Mouse (Mus musculus) neural tube, embryonic 13.5 days (tissue): Measurements from ENCODE around the gene Ccnd3. TPM values are rescaled to one million over a fixed set of nuclear protein-coding genes. Genes with fewer than 3 reads are reported as not detected.

Source experiments
- ATAC-seq: fragments of 200-750 bp; cut with Nextera tagmentation; 2 replicates; pipeline ENCODE4 v1.8.0; 2017; ENCODE audit warnings: low read depth, mild to moderate bottlenecking, moderate TSS enrichment, moderate library complexity
- H3K27ac ChIP-seq: fragments of 300-500 bp; sonication (generic); replicated peaks from 2 replicates; pipeline ENCODE4 v1.5.1; 2015; ENCODE audit warnings: moderate library complexity, mild to moderate bottlenecking, inconsistent platforms
- H3K27me3 ChIP-seq: fragments of 300-500 bp; sonication (generic); 2 replicates; pipeline ENCODE4 v1.6.1; 2015; ENCODE audit warnings: mild to moderate bottlenecking, inconsistent platforms
- H3K36me3 ChIP-seq: fragments of 300-500 bp; sonication (generic); 2 replicates; pipeline ENCODE4 v1.6.1; 2015; ENCODE audit warnings: mild to moderate bottlenecking, inconsistent platforms
- H3K4me1 ChIP-seq: fragments of 300-500 bp; sonication (generic); replicated peaks from 2 replicates; pipeline ENCODE4 v1.6.1; 2015; ENCODE audit warnings: inconsistent platforms
- H3K4me2 ChIP-seq: fragments of 300-500 bp; sonication (generic); 2 replicates; pipeline ENCODE4 v1.6.1; 2015; ENCODE audit warnings: inconsistent platforms, mild to moderate bottlenecking, moderate library complexity
- H3K4me3 ChIP-seq: fragments of 300-500 bp; sonication (generic); 2 replicates; pipeline ENCODE4 v1.5.1; 2015; ENCODE audit warnings: mild to moderate bottlenecking, inconsistent platforms
- H3K9ac ChIP-seq: fragments of 300-500 bp; sonication (generic); 2 replicates; pipeline ENCODE4 v1.6.1; 2015; ENCODE audit warnings: moderate library complexity, mild to moderate bottlenecking, inconsistent platforms
- H3K9me3 ChIP-seq: fragments of 300-500 bp; sonication (generic); 2 replicates; pipeline ENCODE4 v1.6.1; 2016; ENCODE audit warnings: inconsistent platforms
- WGBS: fragments of 180-500 bp; shearing (Covaris S2); methylation state at CpG from one replicate; pipeline ENCODE4 v1.1.7; 2015; 5-methylcytosine and 5-hydroxymethylcytosine counted together
- polyA plus RNA-seq: library from polyadenylated mRNA; unstranded; fragments of >200 nt; fragmentation: Nextera tagmentation; extraction: Ambion mirVana; gene quantifications from 2 replicates; pipeline ENCODE4 v1.2.1, GENCODE M21; 2015

The Ccnd3 gene
- polyA plus RNA-seq, 1 experiment from 2014 or later = 78.5 TPM

- Histone ChIP-seq H3K27me3 (peaks cover 57% of the 10 kb centered on the region), H3K4me3 (peak overlapping the region; percentile 14), H3K9ac (0 out of 2 replicates have a peak overlapping the region, but pooled peaks have one; percentile 31), H3K4me2 (peak overlapping the region; percentile 35), H3K27ac (no peak overlapping the region), H3K4me1 (peaks cover 19% of the 10 kb centered on the region), H3K9me3 (no peaks in the 10 kb centered on the region), H3K36me3 (no peaks in the 10 kb centered on the region)
- 4% methylated on average over 34 of the region's 34 CpGs for WGBS
- no peak for ATAC-seq
Measured at GRCm38 (mm10) chr17:47468466-47468865, 36.4 kb upstream of the Ccnd3 start.

- WGBS = 83% methylated on average over 4 of the region's 4 CpGs
- Histone ChIP-seq H3K4me3 (no peak overlapping the region), H3K9me3 (no peaks in the 10 kb centered on the region), H3K9ac (no peak overlapping the region), H3K4me2 (no peak overlapping the region), H3K36me3 (no peaks in the 10 kb centered on the region), H3K27me3 (peaks cover 51% of the 10 kb centered on the region), H3K4me1 (peaks cover 19% of the 10 kb centered on the region), H3K27ac (no peak overlapping the region)
- ATAC-seq = no peak
Measured at GRCm38 (mm10) chr17:47469642-47470041, 35.2 kb upstream of the Ccnd3 start.

GRCm38 (mm10) chr17:47470121-47470520, 34.7 kb upstream of the Ccnd3 start:
- Histone ChIP-seq H3K4me1 (peaks cover 19% of the 10 kb centered on the region), H3K9me3 (no peaks in the 10 kb centered on the region), H3K9ac (no peak overlapping the region), H3K4me2 (no peak overlapping the region), H3K36me3 (no peaks in the 10 kb centered on the region), H3K4me3 (no peak overlapping the region), H3K27ac (no peak overlapping the region), H3K27me3 (peaks cover 46% of the 10 kb centered on the region)
- ATAC-seq = no peak
- 95% methylated on average over 4 of the region's 4 CpGs for WGBS

- H3K27ac ChIP-seq = no peak overlapping the region
- H3K9me3 ChIP-seq = no peaks in the 10 kb centered on the region
- no peak overlapping the region for H3K9ac ChIP-seq
- peaks cover 19% of the 10 kb centered on the region for H3K4me1 ChIP-seq
- no peaks in the 10 kb centered on the region for H3K36me3 ChIP-seq
- 67% methylated on average over 5 of the region's 5 CpGs for WGBS
- no peak overlapping the region for H3K4me2 ChIP-seq
- no peak for ATAC-seq
- peaks cover 42% of the 10 kb centered on the region for H3K27me3 ChIP-seq
- no peak overlapping the region for H3K4me3 ChIP-seq
Measured at GRCm38 (mm10) chr17:47470686-47471085, 34.2 kb upstream of the Ccnd3 start.

- no peak overlapping the region for H3K27ac ChIP-seq
- WGBS = 47% methylated on average over 15 of the region's 15 CpGs
- H3K36me3 ChIP-seq = no peaks in the 10 kb centered on the region
- peaks cover 25% of the 10 kb centered on the region for H3K27me3 ChIP-seq
- H3K9ac ChIP-seq = no peak overlapping the region
- peaks cover 18% of the 10 kb centered on the region for H3K4me1 ChIP-seq
- no peak overlapping the region for H3K4me2 ChIP-seq
- H3K4me3 ChIP-seq = no peak overlapping the region
- no peaks in the 10 kb centered on the region for H3K9me3 ChIP-seq
- ATAC-seq = no peak
Measured at GRCm38 (mm10) chr17:47472435-47473350, 32.2 kb upstream of the Ccnd3 start.

GRCm38 (mm10) chr17:47473434-47473974, 31.3 kb upstream of the Ccnd3 start:
- Histone ChIP-seq H3K4me1 (peaks cover 11% of the 10 kb centered on the region), H3K27me3 (peaks cover 17% of the 10 kb centered on the region), H3K36me3 (no peaks in the 10 kb centered on the region), H3K27ac (no peak overlapping the region), H3K9me3 (no peaks in the 10 kb centered on the region), H3K9ac (no peak overlapping the region), H3K4me2 (no peak overlapping the region), H3K4me3 (no peak overlapping the region)
- WGBS = 15% methylated on average over 8 of the region's 8 CpGs
- ATAC-seq = no peak

GRCm38 (mm10) chr17:47474250-47474649, 30.6 kb upstream of the Ccnd3 start:
- WGBS = 84% methylated on average over 4 of the region's 4 CpGs
- H3K4me1 ChIP-seq = peaks cover 10% of the 10 kb centered on the region
- no peak for ATAC-seq
- no peak overlapping the region for H3K4me2 ChIP-seq
- no peaks in the 10 kb centered on the region for H3K9me3 ChIP-seq
- H3K9ac ChIP-seq = no peak overlapping the region
- no peak overlapping the region for H3K27ac ChIP-seq
- no peaks in the 10 kb centered on the region for H3K36me3 ChIP-seq
- H3K4me3 ChIP-seq = no peak overlapping the region
- peaks cover 9% of the 10 kb centered on the region for H3K27me3 ChIP-seq

- Histone ChIP-seq H3K27me3 (peaks cover under 1% of the 10 kb centered on the region; the same call in 1 of the 2 replicates), H3K9ac (no peak overlapping the region), H3K4me2 (no peak overlapping the region), H3K9me3 (no peaks in the 10 kb centered on the region), H3K36me3 (no peaks in the 10 kb centered on the region), H3K4me3 (no peak overlapping the region), H3K27ac (no peak overlapping the region), H3K4me1 (peaks cover 9% of the 10 kb centered on the region)
- WGBS = 88% methylated on average over 4 of the region's 4 CpGs
- ATAC-seq = no peak
Measured at GRCm38 (mm10) chr17:47475181-47475580, 29.7 kb upstream of the Ccnd3 start.

GRCm38 (mm10) chr17:47475714-47476113, 29.1 kb upstream of the Ccnd3 start:
- ATAC-seq = no peak
- Histone ChIP-seq H3K36me3 (no peaks in the 10 kb centered on the region), H3K27me3 (no peaks in the 10 kb centered on the region), H3K4me2 (no peak overlapping the region), H3K9me3 (no peaks in the 10 kb centered on the region), H3K9ac (no peak overlapping the region), H3K4me3 (no peak overlapping the region), H3K27ac (no peak overlapping the region), H3K4me1 (peaks cover 3% of the 10 kb centered on the region)
- whole genome bisulfite sequencing = 62% methylated on average over 3 of the region's 3 CpGs

GRCm38 (mm10) chr17:47479887-47480286, 25.0 kb upstream of the Ccnd3 start:
- Histone ChIP-seq H3K4me2 (no peak overlapping the region), H3K9ac (no peak overlapping the region), H3K27ac (no peak overlapping the region), H3K36me3 (no peaks in the 10 kb centered on the region), H3K4me3 (no peak overlapping the region), H3K27me3 (no peaks in the 10 kb centered on the region), H3K9me3 (no peaks in the 10 kb centered on the region), H3K4me1 (peaks cover 8% of the 10 kb centered on the region; the same call in 1 of the 2 replicates)
- 86% methylated on average over 3 of the region's 3 CpGs for WGBS
- no peak for ATAC-seq

GRCm38 (mm10) chr17:47482401-47482800, 22.4 kb upstream of the Ccnd3 start:
- no peak for ATAC-seq
- Histone ChIP-seq H3K27me3 (no peaks in the 10 kb centered on the region), H3K4me1 (peaks cover 18% of the 10 kb centered on the region), H3K27ac (no peak overlapping the region), H3K9me3 (no peaks in the 10 kb centered on the region), H3K4me3 (no peak overlapping the region), H3K4me2 (no peak overlapping the region), H3K36me3 (no peaks in the 10 kb centered on the region), H3K9ac (no peak overlapping the region)
- WGBS = 47% methylated on average over 2 of the region's 2 CpGs

- WGBS = 0% methylated on average over 1 of the region's 1 CpGs
- H3K4me2 ChIP-seq = no peak overlapping the region
- peaks cover 18% of the 10 kb centered on the region for H3K4me1 ChIP-seq
- H3K27ac ChIP-seq = no peak overlapping the region; the same call in none of the 2 replicates
- H3K4me3 ChIP-seq = no peak overlapping the region
- peak; percentile 54 for ATAC-seq
- H3K9me3 ChIP-seq = no peaks in the 10 kb centered on the region
- peaks cover 9% of the 10 kb centered on the region for H3K36me3 ChIP-seq
- H3K27me3 ChIP-seq = no peaks in the 10 kb centered on the region
- H3K9ac ChIP-seq = no peak overlapping the region
Measured at GRCm38 (mm10) chr17:47484241-47484921, 20.5 kb upstream of the Ccnd3 start.
